Mouse (Mus musculus) left cerebral cortex, adult 6 months (tissue): Measurements from ENCODE around the gene Scn2a. TPM values are rescaled to one million over a fixed set of nuclear protein-coding genes. Genes with fewer than 3 reads are reported as not detected.

Source experiments
- long read RNA-seq, 2 experiments: library from polyadenylated mRNA; unstranded; transcript quantifications; one replicate each; pipeline ENCODE4 v2.0.0; 2019 to 2020
- polyA plus RNA-seq: library from polyadenylated mRNA; unstranded; fragments of <200 nt; fragmentation: Nextera tagmentation; gene quantifications from 2 replicates; pipeline ENCODE4 v1.2.3, GENCODE M21; 2021

The Scn2a gene
- 23.2 and 39.6 TPM in 2 replicates for polyA plus RNA-seq
- long read RNA-seq, experiment 1, full-length matches to known transcripts = 8 of 127 reads
- long read RNA-seq, experiment 1, partial matches to known transcripts = 90 of 127 reads
- long read RNA-seq, experiment 1, other reads (novel, unspliced or antisense) = 29 of 127 reads
- long read RNA-seq, experiment 2, full-length matches to known transcripts = 5 of 170 reads
- long read RNA-seq, experiment 2, partial matches to known transcripts = 101 of 170 reads
- long read RNA-seq, experiment 2, other reads (novel, unspliced or antisense) = 64 of 170 reads

DNA sequence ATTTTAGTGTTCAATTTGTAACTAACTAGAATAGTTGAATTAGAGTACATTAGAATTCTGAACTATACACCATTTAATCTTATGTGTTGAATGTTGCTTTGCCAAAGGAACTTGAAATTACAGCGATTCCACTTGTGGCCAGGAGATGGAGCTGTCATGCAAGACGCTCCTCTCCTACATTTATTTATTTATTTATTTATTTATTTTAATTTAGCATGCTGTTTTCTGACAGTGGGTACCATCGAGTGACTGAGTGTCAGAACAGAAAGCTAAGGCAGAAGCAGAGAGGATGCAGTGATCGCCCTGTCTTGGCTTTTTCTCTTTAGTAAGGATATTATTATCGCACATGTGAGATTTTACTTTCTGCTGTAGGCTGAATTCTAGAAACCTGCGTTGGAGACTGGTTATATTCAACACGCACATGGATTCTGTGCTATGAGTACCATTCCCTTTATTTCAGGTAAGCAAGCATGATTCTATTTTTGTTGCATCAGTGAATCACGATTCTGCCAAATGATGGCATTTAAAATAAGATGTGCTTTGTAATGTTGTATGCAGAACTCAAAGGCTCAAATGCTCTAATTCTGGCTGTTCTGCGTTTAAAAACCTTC lies at the start of gene Scn2a:
Scn2a (plus strand) TSS at position 216 of the 611 bp plus-strand sequence.

Other genes starting within 250 kb of the Scn2a start
- 4.0 and 6.7 TPM in 2 replicates for gene Scn3a, start 53.1 kb upstream of the Scn2a start, polyA plus RNA-seq
- 29.1 and 40.2 TPM in 2 replicates for gene Csrnp3, start 225.0 kb downstream of the Scn2a start, polyA plus RNA-seq